ENCODE assay signal across 8 mouse cellular contexts in genomic region chr12:71906582-71907267, GRCm38 (mm10).
DNase-seq lines count a peak whose midpoint lies in the region; ATAC-seq lines count a peak whose summit lies in the region.

No protein-coding gene starts in this region.

- H3K9ac ChIP-seq in hindbrain, embryonic 11.5 days (ENCODE audit: low read depth, low read length): no peak overlapping the region

- H3K4me1 ChIP-seq in hindbrain, embryonic 10.5 days (replicated peaks): peaks cover 28% of the 10 kb centered on the region
- H3K4me1 ChIP-seq in hindbrain, embryonic 11.5 days (replicated peaks; ENCODE audit: control insufficient read depth, insufficient read depth, low read length): no peaks in the 10 kb centered on the region

- no peak for ATAC-seq in hindbrain, embryonic 11.5 days (ENCODE audit: low FRiP score)
- no peak for ATAC-seq in monocyte, adult 5-6 weeks (replicated peaks; ENCODE audit: insufficient number of reproducible peaks, low FRiP score, low TSS enrichment, poor library complexity, severe bottlenecking)

- H3K9me3 ChIP-seq in hindbrain, embryonic 10.5 days: no peaks in the 10 kb centered on the region
- H3K9me3 ChIP-seq in hindbrain, embryonic 11.5 days (ENCODE audit: control insufficient read depth, low read length): no peaks in the 10 kb centered on the region

- H3K27me3 ChIP-seq in hindbrain, embryonic 10.5 days (ENCODE audit: insufficient read depth, poor library complexity, severe bottlenecking): no peaks in the 10 kb centered on the region
- H3K27me3 ChIP-seq in hindbrain, embryonic 11.5 days (ENCODE audit: control insufficient read depth, insufficient read depth, low read length): no peaks in the 10 kb centered on the region

- no peak for DNase-seq in hindbrain, embryonic 10.5 days (ENCODE audit: low spot score)
- no peak for DNase-seq in hindbrain, embryonic 11.5 days (ENCODE audit: low spot score)
- DNase-seq in brain, adult 2 months (ENCODE audit: low read depth, low spot score): peak; percentile 52
- DNase-seq in gastrocnemius, postnatal 25 days: peak; percentile 27
- DNase-seq in lung, postnatal 4 days: peak; percentile 22 to 54
- DNase-seq in layer of hippocampus, adult 9-10 months (ENCODE audit: low spot score): no peak
- DNase-seq in T-cell, adult 2 months (ENCODE audit: low spot score): no peak

- H3K4me2 ChIP-seq in hindbrain, embryonic 11.5 days (replicated peaks; ENCODE audit: low read depth, low read length): no peak overlapping the region

- H3K27ac ChIP-seq in hindbrain, embryonic 10.5 days: 0 out of 2 replicates have a peak overlapping the region, but pooled peaks have one; percentile 4
- H3K27ac ChIP-seq in hindbrain, embryonic 11.5 days (ENCODE audit: low read depth, low read length): no peak overlapping the region

- WGBS in hindbrain, embryonic 10.5 days: 90% methylated on average over 12 of the region's 12 CpGs
- 93% methylated on average over 12 of the region's 12 CpGs for WGBS in hindbrain, embryonic 11.5 days

- peaks cover 16% of the 10 kb centered on the region for H3K36me3 ChIP-seq in hindbrain, embryonic 10.5 days
- no peaks in the 10 kb centered on the region for H3K36me3 ChIP-seq in hindbrain, embryonic 11.5 days (ENCODE audit: control insufficient read depth, insufficient read depth, low read length)

- no peak overlapping the region for H3K4me3 ChIP-seq in hindbrain, embryonic 10.5 days
- H3K4me3 ChIP-seq in hindbrain, embryonic 11.5 days (ENCODE audit: low read depth, low read length): no peak overlapping the region

Comparison
In these comparisons a context has a peak if more than half of its experiments do, and no peak if none do; other contexts are left out.
1. DNase-seq: peak in brain, adult 2 months (single experiment), gastrocnemius, postnatal 25 days (single experiment) and lung, postnatal 4 days (2 of 2); none in hindbrain, embryonic 10.5 days (single experiment), hindbrain, embryonic 11.5 days (single experiment), layer of hippocampus, adult 9-10 months (single experiment) and T-cell, adult 2 months (single experiment).